Mouse (Mus musculus): ENCODE measurements around the gene Wdr34. TPM values are rescaled to one million over a fixed set of nuclear protein-coding genes. Genes with fewer than 3 reads are reported as not detected.

The Wdr34 gene
- polyA plus RNA-seq, 1 experiment from 2014 or later: 3.0 TPM

DNA sequence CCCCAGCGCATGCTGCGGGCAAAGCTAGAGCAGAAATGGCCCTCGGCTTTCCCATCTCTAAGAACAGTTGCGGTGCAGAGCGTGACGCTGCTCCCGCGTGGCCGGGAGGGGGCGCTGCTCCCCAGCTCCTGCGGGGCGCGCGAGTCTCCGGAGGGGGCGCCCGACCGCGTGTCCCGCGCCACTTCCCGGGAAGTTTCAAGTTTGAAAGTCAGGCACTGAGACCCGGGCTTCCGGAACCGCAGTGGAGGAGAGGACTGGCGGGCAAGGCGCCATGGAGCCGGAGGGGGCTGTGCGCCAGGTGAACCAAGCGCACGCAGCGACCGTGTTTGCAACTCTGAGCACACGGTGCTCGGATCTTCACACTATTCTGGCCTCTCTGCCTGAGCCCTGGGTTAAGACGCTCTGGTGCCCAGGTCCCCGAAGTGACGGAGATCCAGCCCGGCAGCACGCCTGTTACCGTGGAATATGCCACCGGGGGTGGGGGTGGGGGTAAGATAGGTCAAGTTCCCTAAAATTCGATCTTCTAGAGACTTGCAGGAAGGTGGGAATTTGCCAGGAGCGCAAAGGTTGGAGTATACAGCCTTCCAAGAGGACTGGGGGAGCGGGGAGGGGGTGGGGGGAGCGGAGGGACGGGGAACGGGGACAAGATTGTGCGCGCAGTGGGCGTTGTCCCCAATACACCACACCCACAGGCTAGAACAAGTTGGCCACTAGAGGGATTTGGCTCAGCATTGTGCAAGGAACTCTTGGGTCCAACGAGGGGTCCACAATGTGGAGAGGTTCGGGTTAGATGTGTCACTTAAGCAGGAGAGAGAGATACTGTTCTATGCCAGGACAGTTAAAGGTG, 29.0 kb upstream of the Wdr34 start, which contains the start of gene Pkn3:
Pkn3 (plus strand) TSS at position 183 of the 847 bp plus-strand sequence.
- H3K36me3 ChIP-seq (ENCODE audit: inconsistent target): no peaks in the 10 kb centered on the region
- H3K4me3 ChIP-seq (ENCODE audit: inconsistent target): peak within 1 kb of the TSS; percentile 54
- peak within 1 kb of the TSS; percentile 66 for H3K27ac ChIP-seq
- no peaks in the 10 kb centered on the region for H3K79me2 ChIP-seq (ENCODE audit: inconsistent target)
- WGBS (ENCODE audit: missing documents): 1% methylated on average over 47 of the region's 53 CpGs

DNA sequence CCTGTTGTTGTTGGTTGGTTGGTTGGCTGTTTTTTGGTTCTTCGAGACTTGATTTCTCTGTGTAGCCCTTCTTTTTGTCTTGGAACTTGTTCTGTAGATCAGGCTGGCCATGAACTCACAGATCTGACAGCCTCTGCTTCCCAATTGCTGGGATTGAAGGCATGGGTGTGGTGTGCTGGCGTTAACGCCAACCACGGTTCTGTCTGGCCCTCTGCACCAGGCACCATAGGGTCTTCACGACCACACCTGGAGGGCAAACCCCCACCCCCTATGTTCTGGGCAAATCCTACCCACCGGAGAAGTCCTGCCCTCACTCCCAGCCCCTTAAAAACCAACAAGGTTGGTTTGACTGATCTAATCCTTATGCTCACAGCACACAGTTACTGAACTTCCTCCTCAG, 28.3 kb upstream of the Wdr34 start:
- H3K79me2 ChIP-seq (ENCODE audit: inconsistent target): no peaks in the 10 kb centered on the region
- 0 out of 2 replicates have a peak overlapping the region, but pooled peaks have one; percentile 13 for H3K27ac ChIP-seq
- no peak overlapping the region for H3K4me3 ChIP-seq (ENCODE audit: inconsistent target)
- 63% methylated on average over 6 of the region's 6 CpGs for WGBS (ENCODE audit: missing documents)
- H3K36me3 ChIP-seq (ENCODE audit: inconsistent target): no peaks in the 10 kb centered on the region

DNA sequence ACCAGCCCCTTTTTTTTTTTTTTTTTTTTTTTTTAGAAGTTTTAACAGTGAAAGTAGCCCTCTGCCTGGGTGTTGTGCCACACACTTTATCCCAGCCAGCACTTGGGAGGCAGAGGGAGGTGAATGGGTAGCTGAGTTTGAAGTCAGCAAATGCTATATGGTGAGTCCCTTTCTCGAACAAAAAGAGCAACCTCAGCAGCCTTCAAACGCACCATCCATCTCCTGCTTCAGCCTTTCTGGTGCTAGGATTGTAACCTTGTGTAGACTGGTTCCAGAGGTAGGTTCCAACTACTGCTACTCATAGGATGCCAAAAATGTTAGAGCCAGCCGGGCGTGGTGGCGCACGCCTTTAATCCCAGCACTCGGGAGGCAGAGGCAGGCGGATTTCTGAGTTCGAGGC, 27.8 kb upstream of the Wdr34 start:
- WGBS (ENCODE audit: missing documents): 87% methylated on average over 2 of the region's 9 CpGs
- Histone ChIP-seq H3K79me2 (ENCODE audit: inconsistent target) (no peaks in the 10 kb centered on the region), H3K27ac (no peak overlapping the region), H3K4me3 (ENCODE audit: inconsistent target) (no peak overlapping the region), H3K36me3 (ENCODE audit: inconsistent target) (no peaks in the 10 kb centered on the region)

DNA sequence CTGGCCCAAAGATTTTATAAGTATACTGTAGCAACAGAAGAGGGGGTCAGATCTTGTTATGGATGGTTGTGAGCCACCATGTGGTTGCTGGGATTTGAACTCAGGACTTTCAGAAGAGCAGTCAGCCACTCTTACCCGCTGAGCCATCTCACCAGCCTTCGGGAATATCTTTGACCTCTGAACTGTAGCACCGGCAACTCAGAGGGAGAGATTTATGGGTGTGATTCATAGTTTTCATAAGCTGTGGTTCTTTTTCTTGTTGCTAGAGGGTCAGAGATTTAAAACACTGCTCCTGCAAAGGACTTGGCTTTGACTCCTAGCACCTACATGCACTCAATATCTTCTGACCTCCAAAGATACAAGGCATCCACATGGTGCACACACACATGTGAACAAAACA, 26.9 kb upstream of the Wdr34 start:
- Histone ChIP-seq H3K79me2 (ENCODE audit: inconsistent target) (no peaks in the 10 kb centered on the region), H3K36me3 (ENCODE audit: inconsistent target) (no peaks in the 10 kb centered on the region), H3K4me3 (ENCODE audit: inconsistent target) (no peak overlapping the region), H3K27ac (no peak overlapping the region)
- WGBS (ENCODE audit: missing documents): 75% methylated on average over 3 of the region's 3 CpGs

DNA sequence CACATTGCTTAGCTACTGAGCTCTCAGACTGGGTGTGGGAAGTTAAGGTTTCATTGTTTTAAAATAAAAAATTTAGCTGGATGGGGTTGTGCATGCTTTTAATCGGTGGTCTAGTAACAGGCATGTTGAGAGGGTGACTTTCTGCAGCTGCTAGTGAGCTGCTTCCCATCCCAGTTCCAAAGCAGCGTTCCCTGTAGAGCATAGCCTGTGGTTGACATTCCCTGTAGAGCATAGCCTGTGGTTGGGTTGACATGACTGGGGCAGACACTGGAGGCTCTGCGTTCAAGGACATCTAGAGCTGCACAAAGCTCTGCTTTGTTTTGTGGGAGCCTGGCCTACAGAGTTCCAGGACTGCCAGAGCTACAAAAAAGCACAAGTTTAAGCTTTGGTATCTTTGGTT, 24.6 kb upstream of the Wdr34 start:
- H3K79me2 ChIP-seq (ENCODE audit: inconsistent target): peaks cover 10% of the 10 kb centered on the region
- WGBS (ENCODE audit: missing documents): 94% methylated on average over 3 of the region's 3 CpGs

DNA sequence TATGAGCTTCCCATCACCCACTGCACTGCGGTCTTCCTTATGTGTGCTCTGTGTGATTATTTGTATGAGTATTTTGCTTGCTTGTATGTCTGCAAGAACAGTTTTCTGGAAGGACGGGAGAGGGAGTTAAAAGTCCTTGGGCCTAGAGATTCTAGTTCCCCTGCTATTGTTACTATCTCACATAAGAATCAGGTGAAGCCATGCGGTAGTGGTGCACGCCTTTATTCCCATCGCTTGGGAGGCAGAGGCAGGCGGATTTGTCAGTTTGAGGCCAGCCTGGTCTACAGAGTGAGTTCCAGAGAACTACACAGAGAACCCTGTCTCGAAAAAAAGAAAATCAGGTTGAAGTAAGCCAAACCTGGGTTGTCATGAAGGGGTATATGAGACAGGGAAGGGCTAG, 24.2 kb upstream of the Wdr34 start:
- Histone ChIP-seq H3K4me3 (ENCODE audit: inconsistent target) (no peak overlapping the region), H3K36me3 (ENCODE audit: inconsistent target) (peaks cover 7% of the 10 kb centered on the region; the same call in 1 of the 2 replicates), H3K27ac (no peak overlapping the region), H3K79me2 (ENCODE audit: inconsistent target) (peaks cover 14% of the 10 kb centered on the region)
- WGBS (ENCODE audit: missing documents): 94% methylated on average over 7 of the region's 7 CpGs

More for the DNA sequence above, 24.6 kb upstream of the Wdr34 start:
- H3K27ac ChIP-seq: no peak overlapping the region
- no peak overlapping the region for H3K4me3 ChIP-seq (ENCODE audit: inconsistent target)
- peaks cover 7% of the 10 kb centered on the region; the same call in 1 of the 2 replicates for H3K36me3 ChIP-seq (ENCODE audit: inconsistent target)

DNA sequence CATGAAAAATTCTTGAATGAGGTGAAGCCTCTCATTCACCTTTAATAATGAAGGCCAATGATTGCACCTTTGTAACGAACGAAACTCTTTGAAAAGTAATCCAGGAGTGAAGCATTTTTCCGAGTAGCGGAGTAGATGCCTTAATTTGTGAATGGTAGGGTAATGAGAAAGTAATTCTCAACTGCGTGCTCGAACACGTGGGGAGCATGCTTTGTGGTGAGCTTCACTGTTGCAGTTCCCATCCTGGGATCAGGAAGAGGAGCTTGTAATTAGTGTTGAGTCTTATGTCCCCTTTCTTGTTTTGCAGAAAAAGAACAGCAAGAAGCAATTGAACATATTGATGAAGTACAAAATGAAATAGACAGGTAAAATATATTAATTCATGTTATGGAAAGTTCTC, 19.3 kb upstream of the Wdr34 start:
- peak overlapping the region; percentile 61 for H3K4me3 ChIP-seq (ENCODE audit: inconsistent target)

DNA sequence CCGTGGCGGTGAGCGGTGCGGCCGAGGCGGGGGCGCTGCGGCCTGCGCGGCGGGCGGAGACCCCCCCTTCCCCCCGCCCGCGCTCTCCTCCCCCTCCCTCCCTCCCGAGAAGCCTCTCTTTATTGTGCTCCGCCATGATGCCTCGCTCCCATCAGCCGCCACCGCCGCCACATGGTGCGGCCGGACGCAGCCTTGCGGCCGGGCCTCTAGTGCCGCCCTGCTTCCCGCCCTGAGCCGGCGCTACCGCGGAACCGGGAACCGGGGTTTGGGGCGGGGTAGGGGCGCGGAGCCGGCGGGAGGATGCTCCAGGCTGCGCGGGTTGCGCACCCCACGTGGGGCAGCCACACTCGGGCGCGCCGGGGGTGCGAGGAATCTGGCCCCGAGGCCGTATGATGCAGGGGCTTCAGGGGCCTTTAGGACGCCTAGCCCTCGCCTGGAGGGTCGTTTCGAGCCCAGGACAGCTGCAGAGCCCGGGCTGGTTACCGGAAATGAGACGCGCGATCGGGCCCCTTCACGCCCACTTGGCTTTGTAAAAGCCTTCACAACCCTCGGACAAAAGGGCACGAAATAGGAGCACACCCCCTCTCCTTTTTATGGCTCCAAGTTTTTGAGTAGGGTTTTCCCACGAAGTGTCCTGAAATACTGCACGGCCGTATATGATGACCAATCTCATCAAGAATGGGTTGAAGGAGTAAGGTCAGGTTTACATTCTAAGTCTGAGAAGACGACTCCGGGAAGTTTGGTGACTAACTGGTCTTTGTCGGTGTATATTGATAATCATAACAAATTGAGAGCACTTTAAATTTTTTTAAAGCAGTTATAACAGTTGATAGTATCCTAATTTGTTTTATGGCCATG, 18.6 kb upstream of the Wdr34 start:
- peak overlapping the region; percentile 61 for H3K4me3 ChIP-seq (ENCODE audit: inconsistent target)
- peaks cover 41% of the 10 kb centered on the region for H3K79me2 ChIP-seq (ENCODE audit: inconsistent target)
- H3K27ac ChIP-seq: peak overlapping the region; percentile 17; the same call in 1 of the 2 replicates
- H3K36me3 ChIP-seq (ENCODE audit: inconsistent target): peaks cover 7% of the 10 kb centered on the region; the same call in 1 of the 2 replicates
- under 1% methylated on average over 43 of the region's 69 CpGs for WGBS (ENCODE audit: missing documents)

More for the DNA sequence above, 19.3 kb upstream of the Wdr34 start:
- no peak overlapping the region for H3K27ac ChIP-seq
- peaks cover 41% of the 10 kb centered on the region for H3K79me2 ChIP-seq (ENCODE audit: inconsistent target)
- H3K36me3 ChIP-seq (ENCODE audit: inconsistent target): peaks cover 7% of the 10 kb centered on the region; the same call in 1 of the 2 replicates
- WGBS (ENCODE audit: missing documents): 12% methylated on average over 7 of the region's 7 CpGs

DNA sequence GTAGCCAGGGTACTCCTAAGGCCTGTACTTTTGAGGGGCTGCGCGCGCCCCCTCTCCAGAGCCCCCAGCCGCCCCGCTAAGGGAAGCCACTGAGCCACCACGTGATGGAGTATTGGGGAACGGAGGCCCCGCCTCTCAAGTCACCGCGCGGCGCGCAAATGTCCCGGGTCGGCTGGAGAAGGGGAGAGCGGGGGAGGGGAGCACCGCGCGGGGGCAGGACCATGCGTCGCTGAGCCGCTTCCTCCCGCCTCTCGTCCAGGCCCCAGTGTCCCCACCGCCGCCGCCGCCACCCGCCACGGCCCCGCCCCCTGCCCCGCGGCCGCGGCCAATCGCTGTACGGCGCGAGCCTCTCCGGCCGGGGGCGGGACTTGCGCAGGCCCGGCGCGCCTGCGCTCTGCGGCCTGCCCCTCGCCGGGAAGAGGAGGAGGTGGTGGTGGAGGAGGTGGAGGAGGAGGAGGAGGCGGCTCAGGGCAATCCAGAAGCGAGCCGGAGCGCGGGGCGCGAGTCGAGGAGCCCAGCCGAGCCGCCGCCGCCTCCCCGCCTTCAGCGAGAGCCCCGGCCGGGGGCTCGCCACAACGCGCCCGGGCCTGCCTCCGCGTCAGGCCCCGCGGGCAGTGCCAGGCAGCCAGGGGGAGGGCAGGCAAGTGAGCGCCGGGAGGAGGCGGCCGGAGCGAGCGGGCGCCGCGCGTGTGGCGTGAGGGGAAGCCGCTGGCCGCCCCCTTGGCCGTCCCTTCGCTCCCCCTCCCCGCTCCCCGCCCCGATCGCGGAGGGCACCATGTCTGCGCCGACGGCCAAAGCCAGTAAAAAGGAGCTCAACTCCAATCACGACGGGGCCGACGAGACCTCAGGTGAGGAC, 17.6 kb upstream of the Wdr34 start:
- WGBS (ENCODE audit: missing documents): 0% methylated on average over 71 of the region's 101 CpGs
- H3K4me3 ChIP-seq (ENCODE audit: inconsistent target): peak overlapping the region; percentile 39
- peaks cover 7% of the 10 kb centered on the region; the same call in 1 of the 2 replicates for H3K36me3 ChIP-seq (ENCODE audit: inconsistent target)
- peaks cover 41% of the 10 kb centered on the region for H3K79me2 ChIP-seq (ENCODE audit: inconsistent target)
- H3K27ac ChIP-seq: peak overlapping the region; percentile 77

DNA sequence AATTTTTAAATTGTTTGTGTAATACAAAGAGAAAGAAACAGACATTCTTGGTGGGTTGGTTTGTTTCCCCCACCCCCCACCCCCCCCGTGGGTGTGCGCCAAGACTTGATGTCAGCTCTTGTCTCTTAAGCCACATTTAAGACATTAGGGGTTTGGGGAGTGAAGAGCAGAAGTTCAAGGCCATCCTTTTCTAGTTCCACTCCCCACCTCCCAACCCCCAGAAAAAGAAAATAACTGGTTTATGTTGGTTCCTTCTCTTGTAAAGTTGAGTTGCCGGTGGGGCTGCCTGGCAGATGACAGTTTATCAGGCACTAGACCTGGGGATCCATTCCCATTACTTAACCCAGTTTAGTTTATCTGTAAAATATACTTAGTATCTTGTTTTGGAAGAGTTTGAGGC, 15.6 kb upstream of the Wdr34 start:
- 16% methylated on average over 3 of the region's 3 CpGs for WGBS (ENCODE audit: missing documents)
- Histone ChIP-seq H3K4me3 (ENCODE audit: inconsistent target) (no peak overlapping the region), H3K27ac (peak overlapping the region; percentile 83), H3K36me3 (ENCODE audit: inconsistent target) (no peaks in the 10 kb centered on the region), H3K79me2 (ENCODE audit: inconsistent target) (peaks cover 41% of the 10 kb centered on the region)

DNA sequence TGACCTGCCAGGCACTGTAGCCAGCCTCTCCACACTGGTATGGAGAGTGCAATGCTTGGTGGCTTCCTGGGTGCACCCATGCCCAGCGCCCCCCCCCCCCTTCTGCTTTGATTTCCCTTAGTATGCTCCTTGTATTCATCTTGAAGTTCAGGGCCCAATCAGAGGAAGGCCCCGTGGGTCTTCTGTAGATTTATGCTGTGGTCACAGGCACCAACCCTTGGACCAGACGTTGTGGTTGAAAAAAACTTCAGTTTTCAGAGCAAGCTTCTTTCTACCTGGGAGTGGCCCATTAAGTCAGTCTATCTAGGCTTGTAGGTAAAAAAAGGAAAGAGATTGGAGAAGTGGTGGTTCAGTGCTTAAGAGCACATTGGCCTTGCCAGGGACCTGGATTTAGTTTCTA, 15.1 kb upstream of the Wdr34 start:
- H3K4me3 ChIP-seq (ENCODE audit: inconsistent target): peak overlapping the region; percentile 62; the same call in 1 of the 2 replicates
- 20% methylated on average over 3 of the region's 3 CpGs for WGBS (ENCODE audit: missing documents)
- H3K79me2 ChIP-seq (ENCODE audit: inconsistent target): peaks cover 36% of the 10 kb centered on the region
- no peaks in the 10 kb centered on the region for H3K36me3 ChIP-seq (ENCODE audit: inconsistent target)
- peak overlapping the region; percentile 83 for H3K27ac ChIP-seq

DNA sequence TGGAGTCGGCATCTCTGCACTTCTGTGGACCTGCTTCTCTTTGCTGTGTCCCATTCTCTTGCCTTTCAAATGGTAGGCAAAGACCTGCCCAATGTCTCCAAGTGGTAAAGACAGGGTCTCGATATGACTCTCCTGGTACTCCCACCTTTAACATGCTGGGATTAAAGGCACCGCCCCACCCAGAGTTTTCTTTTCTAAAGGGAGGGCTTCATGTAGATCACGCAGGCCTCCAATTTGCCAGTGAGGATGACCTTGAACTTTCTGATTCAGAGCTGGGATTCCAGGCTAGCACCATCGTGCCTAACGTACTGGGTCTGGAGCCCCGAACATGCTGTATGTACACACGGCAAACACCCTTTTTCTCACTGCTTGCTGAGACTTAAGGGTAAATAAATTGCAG, 14.6 kb upstream of the Wdr34 start:
- 15% methylated on average over 8 of the region's 8 CpGs for WGBS (ENCODE audit: missing documents)
- Histone ChIP-seq H3K79me2 (ENCODE audit: inconsistent target) (peaks cover 30% of the 10 kb centered on the region), H3K4me3 (ENCODE audit: inconsistent target) (peak overlapping the region; percentile 62), H3K36me3 (ENCODE audit: inconsistent target) (no peaks in the 10 kb centered on the region), H3K27ac (peak overlapping the region; percentile 83)

DNA sequence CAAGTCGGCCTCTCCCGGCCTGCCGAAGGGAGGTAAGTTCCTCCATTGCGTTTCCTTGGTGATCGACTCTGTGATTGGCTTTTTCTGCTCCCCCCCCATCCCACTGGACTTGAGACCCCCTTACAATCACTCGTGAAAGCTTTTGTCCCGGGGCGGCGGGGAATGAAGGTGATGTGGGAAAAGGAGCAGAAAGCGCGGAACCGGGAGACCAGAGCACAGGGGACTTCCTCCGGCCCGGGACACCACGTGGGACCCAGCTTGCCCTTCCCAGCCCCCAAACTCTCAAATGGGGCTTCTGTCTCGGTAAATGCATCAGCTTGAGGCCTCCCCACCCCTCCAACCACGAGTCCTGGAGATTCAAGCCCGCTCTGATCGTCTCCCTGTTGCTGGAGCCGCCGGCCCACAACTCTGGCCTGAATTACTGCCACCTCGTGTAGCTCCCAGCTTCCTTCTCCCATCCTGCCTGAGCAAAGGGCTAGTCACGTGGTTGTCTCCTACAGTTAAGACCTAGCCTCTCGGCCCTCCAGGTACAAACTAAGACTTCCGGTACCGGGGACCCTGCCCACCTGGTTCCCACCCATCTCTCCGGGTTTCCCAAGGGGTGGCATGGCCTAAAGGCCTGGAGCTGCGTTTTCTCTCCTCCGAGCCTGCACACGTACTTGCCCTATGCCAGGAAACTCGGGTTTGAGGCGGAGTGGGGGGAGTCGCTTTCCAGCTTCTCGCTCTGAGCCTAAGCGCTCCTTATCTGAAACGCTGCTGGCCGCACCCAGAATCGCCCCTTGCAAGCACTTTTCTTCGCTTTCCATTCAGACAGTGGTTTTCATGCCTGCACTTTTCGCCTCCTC, 13.8 kb upstream of the Wdr34 start:
- WGBS (ENCODE audit: missing documents): 1% methylated on average over 32 of the region's 40 CpGs
- Histone ChIP-seq H3K27ac (peak overlapping the region; percentile 83), H3K4me3 (ENCODE audit: inconsistent target) (peak overlapping the region; percentile 62), H3K79me2 (ENCODE audit: inconsistent target) (peaks cover 22% of the 10 kb centered on the region), H3K36me3 (ENCODE audit: inconsistent target) (no peaks in the 10 kb centered on the region)
